Mouse (Mus musculus) small intestine, adult 2 months (tissue): ENCODE data around the gene Rassf9. TPM values are rescaled to one million over a fixed set of nuclear protein-coding genes. Genes with fewer than 3 reads are reported as not detected.

Experiments used
- H3K27ac ChIP-seq: fragments of 200-500 bp; 2 replicates; pipeline ENCODE4 v1.5.1; 2012; ENCODE audit warnings: low read depth, low read length, control low read depth, inconsistent platforms; ENCODE audit not compliant: insufficient read depth
- H3K27me3 ChIP-seq: fragments of 200-500 bp; 2 replicates; pipeline ENCODE4 v1.6.1; 2012; ENCODE audit warnings: mild to moderate bottlenecking, moderate library complexity, low read length, inconsistent platforms; ENCODE audit not compliant: control insufficient read depth, insufficient read depth
- H3K36me3 ChIP-seq: fragments of 200-500 bp; 2 replicates; pipeline ENCODE4 v1.6.1; 2012; ENCODE audit warnings: mild to moderate bottlenecking, low read length, control low read depth, inconsistent platforms; ENCODE audit not compliant: control insufficient read depth, insufficient read depth
- H3K4me1 ChIP-seq: fragments of 200-500 bp; 2 replicates; pipeline ENCODE4 v1.6.1; 2012; ENCODE audit warnings: low read length, inconsistent platforms, mixed read lengths; ENCODE audit not compliant: control insufficient read depth, insufficient read depth, insufficient read length
- H3K4me3 ChIP-seq: fragments of 200-500 bp; 2 replicates; pipeline ENCODE4 v1.5.1; 2012; ENCODE audit warnings: low read depth, mild to moderate bottlenecking, control low read depth, inconsistent platforms, low read length, moderate library complexity
- CTCF ChIP-seq: fragments of 200-500 bp; IDR thresholded peaks from 2 replicates; pipeline ENCODE4 v1.5.1; 2012; ENCODE audit warnings: low read depth, mild to moderate bottlenecking, control low read depth, inconsistent platforms, low read length, moderate library complexity, mixed read lengths; ENCODE audit not compliant: insufficient replicate concordance, insufficient read length; ENCODE audit errors: extremely low read depth
- POLR2A ChIP-seq: fragments of 200-500 bp; IDR thresholded peaks from 2 replicates; pipeline ENCODE4 v1.6.1; 2012; ENCODE audit warnings: low read depth, mild to moderate bottlenecking, control low read depth, inconsistent platforms, low read length, moderate library complexity
- WGBS: fragments of 180-500 bp; shearing (Covaris S2); methylation state at CpG from one replicate; pipeline ENCODE4 v1.1.7; 2018; 5-methylcytosine and 5-hydroxymethylcytosine counted together
- polyA plus RNA-seq: library from polyadenylated mRNA; depleted of rRNA; stranded (reverse); fragments of >200 nt; gene quantifications from 2 replicates; pipeline ENCODE4 v1.2.3, GENCODE M21; 2012; rRNA removed

Rassf9 gene
- polyA plus RNA-seq, 1 experiment = 0.03 TPM

- Histone ChIP-seq H3K4me3 (no peak overlapping the region), H3K4me1 (no peaks in the 10 kb centered on the region), H3K27ac (no peak overlapping the region), H3K27me3 (no peaks in the 10 kb centered on the region), H3K36me3 (no peaks in the 10 kb centered on the region)
- WGBS = 24% methylated on average over 3 of the region's 3 CpGs
- TF ChIP-seq CTCF = no peak
- TF ChIP-seq POLR2A = no peak
Measured at GRCm38 (mm10) chr10:102527901-102528300, 15.9 kb downstream of the Rassf9 start.

GRCm38 (mm10) chr10:102553941-102554340, 41.9 kb downstream of the Rassf9 start:
- Histone ChIP-seq H3K4me3 (no peak overlapping the region), H3K27ac (no peak overlapping the region), H3K4me1 (no peaks in the 10 kb centered on the region), H3K36me3 (no peaks in the 10 kb centered on the region), H3K27me3 (no peaks in the 10 kb centered on the region)
- no peak for TF ChIP-seq POLR2A
- no peak for TF ChIP-seq CTCF
- 48% methylated on average over 4 of the region's 4 CpGs for WGBS

- Histone ChIP-seq H3K27me3 (no peaks in the 10 kb centered on the region), H3K27ac (no peak overlapping the region), H3K4me1 (no peaks in the 10 kb centered on the region), H3K36me3 (no peaks in the 10 kb centered on the region), H3K4me3 (no peak overlapping the region)
- WGBS = 64% methylated on average over 1 of the region's 1 CpGs
- TF ChIP-seq POLR2A (no peak), CTCF (no peak)
Measured at GRCm38 (mm10) chr10:102562488-102562887, 50.5 kb downstream of the Rassf9 start.

GRCm38 (mm10) chr10:102577970-102578369, 65.9 kb downstream of the Rassf9 start:
- 79% methylated on average over 3 of the region's 3 CpGs for WGBS
- no peaks in the 10 kb centered on the region for H3K36me3 ChIP-seq
- H3K4me1 ChIP-seq = no peaks in the 10 kb centered on the region
- no peak overlapping the region for H3K4me3 ChIP-seq
- H3K27ac ChIP-seq = no peak overlapping the region
- no peaks in the 10 kb centered on the region for H3K27me3 ChIP-seq
- TF ChIP-seq POLR2A (no peak), CTCF (no peak)

- Histone ChIP-seq H3K4me1 (no peaks in the 10 kb centered on the region), H3K36me3 (no peaks in the 10 kb centered on the region), H3K27me3 (no peaks in the 10 kb centered on the region), H3K4me3 (no peak overlapping the region), H3K27ac (no peak overlapping the region)
- no peak for TF ChIP-seq POLR2A
- TF ChIP-seq CTCF = no peak
- 74% methylated on average over 2 of the region's 2 CpGs for WGBS
Measured at GRCm38 (mm10) chr10:102594306-102594705, 82.3 kb downstream of the Rassf9 start.

Other genes starting within 250 kb of the Rassf9 start
- gene Nts, start 21.7 kb upstream of the Rassf9 start, polyA plus RNA-seq = 0.22 and 9.3 TPM in 2 replicates